Mouse (Mus musculus) monocyte, adult 2 months (primary cell): ENCODE measurements around the gene Cryba2.

Experiments
- DNase-seq, 2 experiments: peaks; one replicate each; pipeline ENCODE4 v3.0.0; 2022; ENCODE audit warnings: low spot score in 2 of 2, low read depth in 1 of 2

Gene Cryba2

GRCm38 (mm10) chr1:74884196-74885141, 8.5 kb downstream of the Cryba2 start:
- DNase-seq, result no peak

GRCm38 (mm10) chr1:74883441-74883840, 9.5 kb downstream of the Cryba2 start:
- no peak for DNase-seq

DNA sequence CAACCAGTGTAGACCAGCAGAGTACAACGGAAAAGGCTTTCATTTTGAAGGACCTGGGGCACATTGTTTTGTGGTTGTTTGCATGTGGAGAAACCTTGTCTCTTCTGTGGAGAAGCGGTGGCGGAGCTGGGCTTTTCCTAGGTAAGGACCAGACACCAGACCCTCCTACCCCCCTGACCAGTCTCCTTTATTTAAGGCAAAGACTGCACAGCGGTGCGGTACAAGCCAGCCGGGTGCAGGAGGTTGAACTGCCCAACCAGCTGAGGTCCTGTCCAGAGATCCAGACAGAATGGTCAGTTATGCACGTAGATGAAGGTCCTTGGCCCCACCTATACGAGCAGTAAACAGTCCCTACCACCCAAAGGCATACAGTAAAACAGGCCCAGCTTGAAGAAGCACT, 10.1 kb downstream of the Cryba2 start:
- no peak for DNase-seq

GRCm38 (mm10) chr1:74882055-74882734, 10.7 kb downstream of the Cryba2 start:
- DNase-seq, result no peak

DNA sequence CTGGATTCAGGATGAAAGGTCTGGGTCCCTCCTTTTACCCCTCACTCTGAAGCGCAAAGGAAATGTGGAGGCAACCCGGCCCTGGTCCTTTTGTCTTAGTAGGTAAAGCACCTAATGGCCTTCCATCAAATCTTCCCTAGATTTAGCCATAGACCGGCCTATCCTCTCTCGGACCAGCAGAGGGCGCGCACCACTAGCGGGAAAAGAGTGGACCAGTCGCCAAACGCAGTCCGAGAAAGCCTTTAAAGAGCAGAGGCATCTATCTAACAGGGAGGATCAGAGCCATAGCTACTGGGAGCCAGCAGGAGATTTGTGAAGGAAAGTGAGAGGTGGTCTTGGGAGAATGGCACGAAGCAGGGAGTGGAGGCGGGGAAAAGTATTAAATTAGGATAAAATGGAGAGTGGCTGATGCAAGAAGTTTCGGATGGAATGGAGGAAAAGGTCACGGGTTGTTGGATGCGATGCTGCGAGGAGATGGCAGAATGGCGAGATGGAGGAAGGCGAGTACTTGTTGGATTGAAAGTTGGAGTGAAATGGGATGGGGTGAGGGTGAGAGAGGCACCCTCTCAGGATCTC, 12.1 kb downstream of the Cryba2 start:
- no peak for DNase-seq

- DNase-seq, result no peak
These were observed 15.7 kb downstream of the Cryba2 start for GRCm38 (mm10) chr1:74877199-74877598.

- DNase-seq, result no peak
These were observed 20.7 kb downstream of the Cryba2 start for GRCm38 (mm10) chr1:74872218-74872617.

GRCm38 (mm10) chr1:74861783-74862182, 31.2 kb downstream of the Cryba2 start:
- DNase-seq, result no peak

DNA sequence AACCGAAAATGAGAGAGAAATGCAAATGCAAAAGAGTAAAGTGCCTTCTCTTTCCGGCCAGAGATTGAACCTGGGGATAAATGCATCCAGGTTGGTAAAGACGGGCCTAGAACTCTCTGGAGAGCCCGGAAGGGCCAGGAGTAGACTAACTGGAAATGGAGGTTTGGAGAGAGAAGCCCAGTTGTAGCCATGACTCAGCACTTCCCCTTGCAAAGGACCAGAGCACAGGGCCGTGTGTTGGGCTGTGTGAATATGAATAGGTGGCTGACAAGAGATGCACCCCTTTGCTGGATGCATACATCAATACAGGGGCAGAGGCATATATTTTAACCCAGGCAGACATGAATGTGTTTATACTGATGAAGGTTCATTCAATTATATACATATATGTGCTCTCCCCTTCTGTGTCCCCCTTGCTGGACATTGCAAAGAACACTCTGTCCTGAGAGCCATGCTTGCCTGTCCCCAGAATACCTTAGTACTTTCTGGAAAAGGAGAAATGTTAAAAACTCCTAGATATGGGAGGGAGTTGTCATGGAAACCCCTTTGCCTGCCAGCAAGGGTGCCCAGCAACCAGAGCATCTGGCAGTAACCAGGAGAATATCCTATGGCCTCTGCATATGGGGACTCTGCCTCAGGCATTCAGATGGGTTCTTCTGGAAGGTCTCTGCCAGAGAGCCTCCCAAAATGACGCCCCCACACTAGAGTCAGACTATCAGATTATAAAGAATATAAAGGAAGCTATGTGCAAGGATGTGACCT, 33.5 kb downstream of the Cryba2 start:
- DNase-seq, result no peak

DNA sequence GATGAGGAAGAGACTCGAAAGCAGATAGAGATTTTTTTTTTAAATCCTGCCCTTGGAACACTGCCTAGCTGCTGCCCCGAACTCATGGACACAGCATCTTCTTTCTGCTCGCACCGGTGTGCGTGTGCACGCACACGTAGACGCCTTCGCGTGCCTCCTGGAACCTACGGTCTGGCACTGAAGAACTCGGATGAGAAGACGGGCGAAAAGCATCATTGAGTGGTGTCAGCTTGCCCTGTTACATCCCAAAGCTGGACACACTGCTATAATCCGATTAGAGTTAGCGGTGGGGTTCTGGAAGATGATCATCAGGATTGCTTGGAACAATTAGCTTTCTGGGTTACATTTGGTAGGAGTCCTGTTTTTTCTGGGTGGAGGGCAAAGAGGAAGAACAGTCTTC, 34.1 kb downstream of the Cryba2 start:
- no peak for DNase-seq

- DNase-seq, result no peak
These were observed 34.7 kb downstream of the Cryba2 start for GRCm38 (mm10) chr1:74858171-74858719.

DNA sequence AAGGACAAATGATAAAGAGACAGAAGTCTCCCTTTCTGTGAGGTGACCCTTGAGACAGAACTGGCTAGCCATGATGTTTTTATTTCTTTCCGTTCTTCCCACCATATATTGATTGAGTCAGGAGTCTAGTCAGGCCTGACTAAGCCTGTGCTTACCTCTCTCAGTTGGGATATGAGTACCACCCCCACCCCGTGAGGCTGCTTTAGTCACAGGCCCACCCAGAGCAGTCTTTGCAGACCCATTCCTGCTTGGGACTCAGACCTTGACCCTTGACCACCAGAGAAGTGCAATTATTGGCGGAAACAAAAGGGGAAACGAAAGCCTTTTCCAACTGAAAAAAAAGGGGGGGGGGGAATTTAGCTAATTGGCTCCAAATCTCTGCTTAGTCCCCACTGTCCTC, 35.3 kb downstream of the Cryba2 start:
- DNase-seq, result no peak

GRCm38 (mm10) chr1:74857201-74857600, 35.7 kb downstream of the Cryba2 start:
- DNase-seq, result no peak

GRCm38 (mm10) chr1:74856791-74857190, 36.2 kb downstream of the Cryba2 start:
- no peak for DNase-seq

GRCm38 (mm10) chr1:74856439-74856720, 36.6 kb downstream of the Cryba2 start:
- no peak for DNase-seq

- no peak for DNase-seq
These were observed 37.1 kb downstream of the Cryba2 start for GRCm38 (mm10) chr1:74855651-74856438.

GRCm38 (mm10) chr1:74855156-74855555, 37.8 kb downstream of the Cryba2 start:
- DNase-seq, result no peak

- peak in 1 of 2 experiments; percentile 5 for DNase-seq
These were observed 38.5 kb downstream of the Cryba2 start, which contains the start of gene Cdk5r2 for GRCm38 (mm10) chr1:74854306-74855056. Gene Cdk5r2, plus strand, starts transcription at chr1:74854934.

- DNase-seq, result no peak
These were observed 41.8 kb downstream of the Cryba2 start for GRCm38 (mm10) chr1:74851001-74851775.
